Mouse (Mus musculus): ENCODE measurements at regions not wholly inside any gene's neighbourhood (a gene's known extent, or its start where the extent isn't known, plus 50 kb on each side); places are given as distances from the start of the nearest gene placed in this dataset.
"Not testable (repeated sequence)": the region's sequence is repeated elsewhere in the genome, so short reads cannot be mapped to it uniquely, and the experiment has no call there.

GRCm38 (mm10) chr3:6100863-6101262, 350.3 kb downstream of the Gm8797 start:
- H3K79me2 ChIP-seq (replicated peaks; ENCODE audit: control insufficient read depth, insufficient read depth, low read length) = no peaks in the 10 kb centered on the region
- no peaks in the 10 kb centered on the region for H3K27me3 ChIP-seq (ENCODE audit: control insufficient read depth, insufficient read depth, low read length)
- TF ChIP-seq POLR2A (IDR thresholded peaks at IDR 0.05; ENCODE audit: insufficient read depth, low read depth, low read length) = no peak
- no peak for TF ChIP-seq EP300 (IDR thresholded peaks at IDR 0.05; ENCODE audit: insufficient read depth, low read depth, low read length)
- TF ChIP-seq CTCF (IDR thresholded peaks at IDR 0.05) = no peak
- WGBS = 49% methylated on average over 4 of the region's 4 CpGs
- no peak for DNase-seq
- no peaks in the 10 kb centered on the region for H3K36me3 ChIP-seq (ENCODE audit: control insufficient read depth, insufficient read depth, low read length)
- no peak overlapping the region for H3K27ac ChIP-seq
- intact Hi-C loops (cut with DNase I) = no loop called here
- H3K9ac ChIP-seq (ENCODE audit: low read depth, low read length) = no peak overlapping the region
- no peaks in the 10 kb centered on the region for H3K4me1 ChIP-seq (ENCODE audit: control insufficient read depth, insufficient read depth, low read length)
- no peak overlapping the region for H3K4me3 ChIP-seq

GRCm38 (mm10) chr3:6102866-6103265, 352.3 kb downstream of the Gm8797 start:
- no peak for DNase-seq
- H3K36me3 ChIP-seq (ENCODE audit: control insufficient read depth, insufficient read depth, low read length) = no peaks in the 10 kb centered on the region
- no peaks in the 10 kb centered on the region for H3K27me3 ChIP-seq (ENCODE audit: control insufficient read depth, insufficient read depth, low read length)
- no peak overlapping the region for H3K9ac ChIP-seq (ENCODE audit: low read depth, low read length)
- H3K4me1 ChIP-seq (ENCODE audit: control insufficient read depth, insufficient read depth, low read length) = no peaks in the 10 kb centered on the region
- no peaks in the 10 kb centered on the region for H3K79me2 ChIP-seq (replicated peaks; ENCODE audit: control insufficient read depth, insufficient read depth, low read length)
- no peak for TF ChIP-seq EP300 (IDR thresholded peaks at IDR 0.05; ENCODE audit: insufficient read depth, low read depth, low read length)
- TF ChIP-seq CTCF (IDR thresholded peaks at IDR 0.05) = no peak
- TF ChIP-seq POLR2A (IDR thresholded peaks at IDR 0.05; ENCODE audit: insufficient read depth, low read depth, low read length) = no peak
- WGBS = 57% methylated on average over 1 of the region's 1 CpGs
- H3K4me3 ChIP-seq = no peak overlapping the region
- H3K27ac ChIP-seq = no peak overlapping the region
- intact Hi-C loops (cut with DNase I) = no loop called here

GRCm38 (mm10) chr3:6106659-6107058, 356.1 kb downstream of the Gm8797 start:
- H3K36me3 ChIP-seq (ENCODE audit: control insufficient read depth, insufficient read depth, low read length) = no peaks in the 10 kb centered on the region
- H3K27ac ChIP-seq = no peak overlapping the region
- TF ChIP-seq CTCF (IDR thresholded peaks at IDR 0.05) (peak; percentile 67), POLR2A (IDR thresholded peaks at IDR 0.05; ENCODE audit: insufficient read depth, low read depth, low read length) (no peak)
- H3K27me3 ChIP-seq (ENCODE audit: control insufficient read depth, insufficient read depth, low read length) = no peaks in the 10 kb centered on the region
- intact Hi-C loops (cut with DNase I) = no loop called here
- no peak overlapping the region for H3K4me3 ChIP-seq
- H3K79me2 ChIP-seq (replicated peaks; ENCODE audit: control insufficient read depth, insufficient read depth, low read length) = no peaks in the 10 kb centered on the region
- 0% methylated on average over 2 of the region's 2 CpGs for WGBS
- DNase-seq = no peak
- H3K4me1 ChIP-seq (ENCODE audit: control insufficient read depth, insufficient read depth, low read length) = no peaks in the 10 kb centered on the region
- H3K9ac ChIP-seq (ENCODE audit: low read depth, low read length) = no peak overlapping the region

- H3K36me3 ChIP-seq (ENCODE audit: control insufficient read depth, insufficient read depth, low read length) = no peaks in the 10 kb centered on the region
- no peaks in the 10 kb centered on the region for H3K4me1 ChIP-seq (ENCODE audit: control insufficient read depth, insufficient read depth, low read length)
- H3K27me3 ChIP-seq (ENCODE audit: control insufficient read depth, insufficient read depth, low read length) = no peaks in the 10 kb centered on the region
- WGBS = 84% methylated on average over 8 of the region's 8 CpGs
- DNase-seq = no peak
- H3K79me2 ChIP-seq (replicated peaks; ENCODE audit: control insufficient read depth, insufficient read depth, low read length) = no peaks in the 10 kb centered on the region
- no peak for TF ChIP-seq EP300 (IDR thresholded peaks at IDR 0.05; ENCODE audit: insufficient read depth, low read depth, low read length)
- no peak for TF ChIP-seq CTCF (IDR thresholded peaks at IDR 0.05)
- no peak for TF ChIP-seq POLR2A (IDR thresholded peaks at IDR 0.05; ENCODE audit: insufficient read depth, low read depth, low read length)
- no peak overlapping the region for H3K9ac ChIP-seq (ENCODE audit: low read depth, low read length)
- H3K4me3 ChIP-seq = no peak overlapping the region
- intact Hi-C loops (cut with DNase I) = no loop called here
- H3K27ac ChIP-seq = no peak overlapping the region
These were observed 357.0 kb downstream of the Gm8797 start for GRCm38 (mm10) chr3:6107377-6108155.

GRCm38 (mm10) chr3:6118721-6119120, 368.1 kb downstream of the Gm8797 start:
- DNase-seq = no peak
- H3K36me3 ChIP-seq (ENCODE audit: control insufficient read depth, insufficient read depth, low read length) = no peaks in the 10 kb centered on the region
- TF ChIP-seq CTCF (IDR thresholded peaks at IDR 0.05) (no peak), POLR2A (IDR thresholded peaks at IDR 0.05; ENCODE audit: insufficient read depth, low read depth, low read length) (no peak), EP300 (IDR thresholded peaks at IDR 0.05; ENCODE audit: insufficient read depth, low read depth, low read length) (no peak)
- H3K79me2 ChIP-seq (replicated peaks; ENCODE audit: control insufficient read depth, insufficient read depth, low read length) = no peaks in the 10 kb centered on the region
- WGBS = 68% methylated on average over 1 of the region's 1 CpGs
- no peaks in the 10 kb centered on the region for H3K4me1 ChIP-seq (ENCODE audit: control insufficient read depth, insufficient read depth, low read length)
- no peak overlapping the region for H3K27ac ChIP-seq
- H3K27me3 ChIP-seq (ENCODE audit: control insufficient read depth, insufficient read depth, low read length) = no peaks in the 10 kb centered on the region
- H3K9ac ChIP-seq (ENCODE audit: low read depth, low read length) = no peak overlapping the region
- intact Hi-C loops (cut with DNase I) = no loop called here
- no peak overlapping the region for H3K4me3 ChIP-seq

GRCm38 (mm10) chr3:6135754-6136153, 385.1 kb downstream of the Gm8797 start:
- H3K4me1 ChIP-seq (ENCODE audit: control insufficient read depth, insufficient read depth, low read length); DNase-seq; H3K79me2 ChIP-seq (replicated peaks; ENCODE audit: control insufficient read depth, insufficient read depth, low read length); H3K4me3 ChIP-seq; H3K27me3 ChIP-seq (ENCODE audit: control insufficient read depth, insufficient read depth, low read length); H3K27ac ChIP-seq; H3K36me3 ChIP-seq (ENCODE audit: control insufficient read depth, insufficient read depth, low read length); H3K9ac ChIP-seq (ENCODE audit: low read depth, low read length); intact Hi-C loops (cut with DNase I): not testable (repeated sequence)
- 60% methylated on average over 9 of the region's 9 CpGs for WGBS

All from heart, adult 2 months (tissue).